Mouse (Mus musculus) C2C12 (cell line): ENCODE measurements around the gene Nsd1.
"Not testable (repeated sequence)": the region's sequence is repeated elsewhere in the genome, so short reads cannot be mapped to it uniquely, and the experiment has no call there.

ENCODE experiments used
- CTCF ChIP-seq: IDR thresholded peaks from one replicate; pipeline ENCODE4 v1.5.1; 2011; ENCODE audit not compliant: control insufficient read depth, insufficient read depth, insufficient read length
- FOSL1 ChIP-seq: IDR thresholded peaks from one replicate; pipeline ENCODE4 v1.8.0; 2011; ENCODE audit warnings: mild to moderate bottlenecking, low read length; ENCODE audit not compliant: poor library complexity, insufficient read depth, severe bottlenecking
- MYOG ChIP-seq: IDR thresholded peaks from one replicate; pipeline ENCODE4 v1.6.1; 2011; ENCODE audit not compliant: control insufficient read depth, insufficient read length; ENCODE audit errors: extremely low read depth
- USF1 ChIP-seq: IDR thresholded peaks from one replicate; pipeline ENCODE4 v1.6.1; 2011; ENCODE audit warnings: low read depth, mild to moderate bottlenecking, control low read depth, moderate library complexity

- TF ChIP-seq USF1, CTCF, MYOG, FOSL1: not testable (repeated sequence)
These were observed 22.5 kb upstream of the Nsd1 start for GRCm38 (mm10) chr13:55187062-55187461.
